In genomic region chr3:131470837-131471236, GRCm38 (mm10) we compare ENCODE assay signal across 9 mouse cellular contexts. TPM values are rescaled to one million over a fixed set of nuclear protein-coding genes. Genes with fewer than 3 reads are reported as not detected.
A peak's percentile ranks its signal among the peaks of the same experiment; 100 is the strongest.
DNase-seq lines count a peak whose midpoint lies in the region; ATAC-seq and TF ChIP-seq lines count a peak whose summit lies in the region.
"Had no signal": no experiment of that assay in that cellular context is flagged by ENCODE, and none has a peak within 500 bp of the region (broad histone marks: within the 10 kb centered on the region; RNA-seq: fewer than 3 reads in every experiment).

No protein-coding gene starts in this region.

- peak; percentile 80 for ATAC-seq in embryonic facial prominence, embryonic 14.5 days (ENCODE audit: low read depth)
- ATAC-seq in midbrain, embryonic 16.5 days = peak; percentile 65
- ATAC-seq in heart, embryonic 12.5 days (ENCODE audit: insufficient number of reproducible peaks, low FRiP score) = no peak

- H3K9me3 ChIP-seq in embryonic facial prominence, embryonic 14.5 days (ENCODE audit: control insufficient read depth, low read length) = no peaks in the 10 kb centered on the region
- H3K9me3 ChIP-seq in limb, embryonic 10.5 days (replicated peaks) = no peaks in the 10 kb centered on the region
- no peaks in the 10 kb centered on the region for H3K9me3 ChIP-seq in midbrain, embryonic 16.5 days (replicated peaks; ENCODE audit: control insufficient read depth, low read length, poor library complexity, severe bottlenecking)
- no peaks in the 10 kb centered on the region for H3K9me3 ChIP-seq in heart, embryonic 12.5 days (replicated peaks)

- peak; percentile 42 for DNase-seq in gastrocnemius, adult 2 months
- no peak for DNase-seq in gastrocnemius, postnatal 25 days
- peak; percentile 64 for DNase-seq in embryonic facial prominence, embryonic 14.5 days (ENCODE audit: low spot score)
- peak; percentile 56 for DNase-seq in limb, embryonic 10.5 days (ENCODE audit: low spot score)
- DNase-seq in cerebellum, postnatal 4 days (ENCODE audit: low spot score in 2 of 2) = no peak
- no peak for DNase-seq in right cerebral cortex, postnatal 36 days (ENCODE audit: low spot score in 2 of 2)

- TF ChIP-seq CTCF in gastrocnemius, adult 2 months (IDR thresholded peaks at IDR 0.05) = no peak

- intact Hi-C loops in gastrocnemius, adult 2 months (cut with DNase I) = no loop called here

- H3K4me3 ChIP-seq in gastrocnemius, adult 2 months = no peak overlapping the region
- H3K4me3 ChIP-seq in embryonic facial prominence, embryonic 14.5 days (ENCODE audit: low read depth, low read length) = no peak overlapping the region
- no peak overlapping the region for H3K4me3 ChIP-seq in limb, embryonic 10.5 days
- no peak overlapping the region for H3K4me3 ChIP-seq in midbrain, embryonic 16.5 days (ENCODE audit: low read depth, low read length)
- no peak overlapping the region for H3K4me3 ChIP-seq in heart, embryonic 12.5 days
- H3K4me3 ChIP-seq: myocyte had no signal

- no peak overlapping the region for H3K27ac ChIP-seq in gastrocnemius, adult 2 months
- H3K27ac ChIP-seq in embryonic facial prominence, embryonic 14.5 days (replicated peaks; ENCODE audit: low read depth, low read length) = no peak overlapping the region
- no peak overlapping the region for H3K27ac ChIP-seq in limb, embryonic 10.5 days
- no peak overlapping the region for H3K27ac ChIP-seq in midbrain, embryonic 16.5 days (ENCODE audit: low read length)
- no peak overlapping the region for H3K27ac ChIP-seq in heart, embryonic 12.5 days (ENCODE audit: poor library complexity, severe bottlenecking)

- no peaks in the 10 kb centered on the region for H3K36me3 ChIP-seq in embryonic facial prominence, embryonic 14.5 days (ENCODE audit: control insufficient read depth, insufficient read depth, low read length)
- H3K36me3 ChIP-seq in limb, embryonic 10.5 days = no peaks in the 10 kb centered on the region
- no peaks in the 10 kb centered on the region for H3K36me3 ChIP-seq in midbrain, embryonic 16.5 days (ENCODE audit: control insufficient read depth, insufficient read depth, low read length)
- H3K36me3 ChIP-seq in heart, embryonic 12.5 days = no peaks in the 10 kb centered on the region

- H3K27me3 ChIP-seq in embryonic facial prominence, embryonic 14.5 days (replicated peaks; ENCODE audit: control insufficient read depth, insufficient read depth, low read length) = no peaks in the 10 kb centered on the region
- no peaks in the 10 kb centered on the region for H3K27me3 ChIP-seq in limb, embryonic 10.5 days (ENCODE audit: low read depth, poor library complexity, severe bottlenecking)
- H3K27me3 ChIP-seq in midbrain, embryonic 16.5 days (ENCODE audit: control insufficient read depth, insufficient read depth, low read depth, low read length) = no peaks in the 10 kb centered on the region
- 0 out of 2 replicates have a peak, but pooled peaks cover 3% of the 10 kb centered on the region for H3K27me3 ChIP-seq in heart, embryonic 12.5 days (replicated peaks)

- H3K9ac ChIP-seq in embryonic facial prominence, embryonic 14.5 days (ENCODE audit: low read depth, low read length) = no peak overlapping the region
- H3K9ac ChIP-seq in midbrain, embryonic 16.5 days (ENCODE audit: low read depth, low read length) = no peak overlapping the region
- H3K9ac ChIP-seq in heart, embryonic 12.5 days = no peak overlapping the region

- WGBS in embryonic facial prominence, embryonic 14.5 days = 39% methylated on average over 9 of the region's 9 CpGs
- 55% methylated on average over 9 of the region's 9 CpGs for WGBS in limb, embryonic 10.5 days
- 26% methylated on average over 9 of the region's 9 CpGs for WGBS in midbrain, embryonic 16.5 days
- 51% methylated on average over 9 of the region's 9 CpGs for WGBS in heart, embryonic 12.5 days

- no peak overlapping the region for H3K4me2 ChIP-seq in embryonic facial prominence, embryonic 14.5 days (ENCODE audit: low read depth, low read length)
- H3K4me2 ChIP-seq in midbrain, embryonic 16.5 days (ENCODE audit: low read length) = no peak overlapping the region
- no peak overlapping the region for H3K4me2 ChIP-seq in heart, embryonic 12.5 days

- no peaks in the 10 kb centered on the region for H3K4me1 ChIP-seq in embryonic facial prominence, embryonic 14.5 days (ENCODE audit: control insufficient read depth, insufficient read depth, low read length)
- peaks cover 30% of the 10 kb centered on the region for H3K4me1 ChIP-seq in limb, embryonic 10.5 days
- peaks cover 17% of the 10 kb centered on the region for H3K4me1 ChIP-seq in midbrain, embryonic 16.5 days (ENCODE audit: control insufficient read depth, insufficient read depth, low read length)
- no peaks in the 10 kb centered on the region for H3K4me1 ChIP-seq in heart, embryonic 12.5 days (replicated peaks)

RNA-seq across cellular contexts. Expression of gene Sgms2, which starts 20.4 kb away (rescaled TPM):
- total RNA-seq in gastrocnemius, adult 2 months (2021) = 1 to 10 TPM; 1.7 to 2.4 TPM
- 1 to 10 TPM; 1.6 to 2.6 TPM for total RNA-seq in gastrocnemius, postnatal 25 days (2021)
- polyA plus RNA-seq in embryonic facial prominence, embryonic 14.5 days (2014; fragmentation: Nextera tagmentation; extraction: Ambion mirVana) = 20.8 and 34.6 TPM in 2 replicates
- 1.2 and 1.3 TPM in 2 replicates for polyA plus RNA-seq in limb, embryonic 10.5 days (2016; fragmentation: Nextera tagmentation; extraction: Ambion mirVana)
- 1.3 and 1.6 TPM in 2 replicates for polyA plus RNA-seq in midbrain, embryonic 16.5 days (2015; fragmentation: Nextera tagmentation; extraction: Ambion mirVana)
- 0.71 and 0.87 TPM in 2 replicates for polyA plus RNA-seq in heart, embryonic 12.5 days (2016; fragmentation: Nextera tagmentation; extraction: Ambion mirVana)

Comparison
In these comparisons a context has a peak if more than half of its experiments do, and no peak if none do; other contexts are left out.
1. DNase-seq: peak in gastrocnemius, adult 2 months (single experiment), embryonic facial prominence, embryonic 14.5 days (single experiment) and limb, embryonic 10.5 days (single experiment); none in gastrocnemius, postnatal 25 days (single experiment), cerebellum, postnatal 4 days (0 of 2) and right cerebral cortex, postnatal 36 days (0 of 2).